ENCODE assay signal across 8 mouse cellular contexts in genomic region chr1:138558342-138558741, GRCm38 (mm10).
DNase-seq lines count a peak whose midpoint lies in the region; ATAC-seq and TF ChIP-seq lines count a peak whose summit lies in the region.

No protein-coding gene starts in this region.

- no peak overlapping the region for H3K4me3 ChIP-seq in layer of hippocampus, adult 2 months

- no peak for ATAC-seq in erythroid progenitor cell, adult 5-6 weeks (replicated peaks; ENCODE audit: low FRiP score, poor library complexity, severe bottlenecking)

- no peak overlapping the region for H3K27ac ChIP-seq in layer of hippocampus, adult 2 months

- peak; percentile 72 for TF ChIP-seq CTCF in layer of hippocampus, adult 2 months (conservative IDR thresholded peaks at IDR 0.05)

- no peak for DNase-seq in layer of hippocampus, adult 2 months (ENCODE audit: low spot score in 2 of 2)
- DNase-seq in layer of hippocampus, adult 9-10 months (ENCODE audit: low spot score) = no peak
- peak; percentile 54 for DNase-seq in CD4-positive helper T cell, adult 2 months (ENCODE audit: low read depth, low spot score)
- DNase-seq in NIH3T3 (ENCODE audit: low read depth) = peak; percentile 46
- peak; percentile 30 for DNase-seq in lung, postnatal 36 days
- DNase-seq in layer of hippocampus, postnatal 25 days (ENCODE audit: extremely low spot score in 1 of 2, low spot score in 1 of 2) = no peak
- DNase-seq in yolk sac, embryonic 10.5 days (ENCODE audit: low spot score) = no peak

Comparison
In these comparisons a context has a peak if more than half of its experiments do, and no peak if none do; other contexts are left out.
1. DNase-seq: peak in CD4-positive helper T cell, adult 2 months (single experiment), NIH3T3 (single experiment) and lung, postnatal 36 days (single experiment); none in layer of hippocampus, adult 2 months (0 of 2), layer of hippocampus, adult 9-10 months (single experiment), layer of hippocampus, postnatal 25 days (0 of 2) and yolk sac, embryonic 10.5 days (single experiment).